Mouse (Mus musculus) embryo, embryonic 10.5 days (tissue): Measurements from ENCODE around the gene Rab28.
"Not testable (repeated sequence)": the region's sequence is repeated elsewhere in the genome, so short reads cannot be mapped to it uniquely, and the experiment has no call there.

ENCODE experiments used
- DNase-seq: peaks from one replicate; pipeline ENCODE4 v3.0.0-alpha.2; 2015; ENCODE audit warnings: low spot score

Rab28 gene

GRCm38 (mm10) chr5:41708051-41708630 is at the start of gene Rab28:
TSS of gene Rab28 (minus strand) at chr5:41708157.
- peak; percentile 99 for DNase-seq

GRCm38 (mm10) chr5:41757338-41757737 is 49.4 kb upstream of the Rab28 start:
- DNase-seq: peak; percentile 33

DNA sequence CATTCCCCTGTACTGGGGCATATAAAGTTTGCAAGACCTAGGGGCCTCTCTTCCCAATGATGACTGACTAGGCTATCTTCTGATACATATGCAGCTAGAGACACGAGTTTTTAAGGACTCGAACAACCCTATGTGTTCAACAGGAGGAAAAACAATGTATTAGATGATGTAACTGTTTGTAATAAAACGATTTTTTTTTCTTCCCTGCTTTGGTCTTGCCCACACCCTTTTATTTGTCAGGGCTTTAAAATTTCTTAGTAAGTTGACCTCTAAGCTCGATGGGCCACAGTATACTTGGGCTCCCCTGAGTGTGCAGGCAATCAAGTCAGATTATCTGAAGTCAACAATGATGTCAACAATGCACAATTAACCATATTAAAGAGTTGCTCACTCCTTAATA is 48.4 kb upstream of the Rab28 start:
- DNase-seq: peak; percentile 31

DNA sequence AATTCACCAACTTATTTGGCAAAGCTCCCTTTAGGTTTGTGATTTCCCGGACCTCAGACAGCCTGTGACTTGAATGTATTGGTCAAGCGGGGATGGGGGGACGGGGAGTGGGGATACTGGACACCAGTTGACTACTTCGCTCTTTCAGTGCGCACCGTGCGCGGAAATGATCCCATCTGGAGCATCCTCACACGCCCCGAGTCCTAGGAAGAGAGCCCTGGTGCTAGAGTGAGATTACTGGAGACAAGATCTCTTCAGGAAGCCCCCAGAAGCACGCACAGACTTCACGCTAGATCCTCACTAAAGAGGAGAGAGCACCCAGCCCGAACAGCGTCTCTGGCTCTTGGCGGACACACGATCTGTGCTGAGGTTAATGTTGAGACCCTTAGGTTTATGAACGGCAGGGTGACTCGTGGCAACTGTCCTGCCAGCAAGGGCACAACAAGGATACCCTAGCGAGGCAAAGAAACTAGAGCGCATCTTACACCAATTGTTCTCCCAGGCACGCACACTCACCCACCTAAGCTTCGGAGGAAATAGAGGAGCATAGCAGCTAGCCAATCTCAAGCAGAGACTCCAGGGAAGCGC is 47.5 kb upstream of the Rab28 start:
- DNase-seq: peak; percentile 50

GRCm38 (mm10) chr5:41754836-41755235 is 46.9 kb upstream of the Rab28 start:
- DNase-seq: peak; percentile 51

DNA sequence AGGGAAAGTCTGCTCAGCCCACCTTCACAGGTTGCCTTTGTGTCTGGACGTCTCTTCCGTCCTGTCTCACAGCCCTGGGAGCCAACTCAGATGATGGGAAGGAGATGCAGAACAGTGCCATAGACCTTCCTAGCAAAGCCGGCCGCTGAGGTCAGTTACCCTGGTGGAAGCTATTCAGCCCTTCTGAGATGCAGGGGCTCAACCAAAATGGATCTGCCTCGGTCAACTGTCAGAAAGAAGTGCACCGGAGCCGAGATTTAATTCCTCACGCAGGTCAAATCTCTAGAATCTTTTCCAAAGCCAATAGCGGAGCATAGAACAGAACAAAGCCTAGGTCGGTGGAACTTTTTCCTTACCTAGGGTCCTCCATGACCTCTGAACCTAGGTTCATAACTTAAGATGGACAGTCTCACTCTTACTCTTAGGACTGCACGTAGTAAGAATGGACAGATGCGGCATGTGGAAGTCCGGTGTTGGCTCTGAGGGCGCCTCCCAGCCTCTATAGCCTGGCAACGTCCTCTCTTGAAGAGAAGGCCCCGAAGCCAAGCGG is 46.3 kb upstream of the Rab28 start:
- DNase-seq: peak; percentile 58

- peak; percentile 40 for DNase-seq
These were observed 44.8 kb upstream of the Rab28 start for GRCm38 (mm10) chr5:41752721-41753120.

DNA sequence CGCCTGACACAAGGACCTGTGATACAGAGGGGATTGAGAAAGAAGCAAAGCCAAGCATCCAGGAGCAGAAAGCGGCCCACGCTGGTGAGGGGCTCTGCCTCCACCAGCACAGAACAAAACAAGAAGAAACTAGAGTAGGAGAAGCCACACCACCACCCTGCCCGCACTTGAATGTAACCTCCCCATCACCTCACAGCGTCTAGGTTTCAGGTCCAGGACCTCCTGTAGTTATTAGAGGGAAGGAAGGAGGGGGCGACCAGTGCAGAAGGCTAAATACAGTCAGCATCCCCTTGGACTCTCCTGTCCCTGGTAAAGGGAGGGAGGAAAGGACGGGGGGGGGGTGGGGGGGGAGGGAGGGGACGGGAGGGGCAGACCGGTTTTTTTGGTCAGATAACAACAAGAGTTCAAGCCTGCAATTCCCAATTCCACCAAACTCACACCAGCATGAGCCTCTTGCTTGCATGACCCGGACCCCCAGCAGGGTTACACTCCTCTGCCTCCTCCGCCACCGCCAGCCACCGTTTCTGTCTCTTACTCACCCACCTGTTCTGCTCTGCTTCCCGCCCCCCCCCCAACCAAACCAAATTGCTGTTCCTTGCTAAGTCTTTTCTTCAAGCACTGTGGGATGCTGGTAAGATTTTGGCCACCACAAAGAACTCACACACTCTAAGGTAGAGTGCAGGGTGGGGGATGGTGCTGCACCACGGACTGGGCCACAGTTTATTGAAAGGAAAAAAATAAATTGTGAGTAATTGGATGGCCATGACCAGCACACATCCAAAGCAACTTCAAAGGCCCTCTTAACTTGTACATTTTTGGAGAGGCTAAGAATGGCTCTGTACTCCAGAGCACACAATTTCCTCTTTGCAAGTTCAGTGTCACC is 37.2 kb upstream of the Rab28 start:
- DNase-seq: peak; percentile 13

DNA sequence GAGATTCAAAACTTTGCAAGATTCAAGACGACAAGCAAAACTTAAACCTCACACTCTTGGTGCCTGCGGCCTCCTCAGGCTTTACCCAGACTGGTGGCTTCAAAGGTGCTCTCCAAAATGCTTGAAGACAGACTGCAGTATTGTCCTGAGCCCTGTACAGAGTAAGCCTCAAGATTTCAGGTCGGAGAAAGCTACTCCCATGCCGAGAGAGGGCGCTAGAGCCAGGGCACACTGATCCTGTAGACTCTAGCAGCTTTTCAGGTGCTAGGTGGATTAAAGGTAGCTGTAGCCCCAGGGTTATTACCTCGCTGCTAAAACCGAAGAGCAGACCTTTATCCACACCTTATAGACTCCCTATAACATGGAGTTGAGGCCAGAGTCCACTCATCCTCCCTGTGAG is 36.3 kb upstream of the Rab28 start:
- DNase-seq: peak; percentile 16

DNA sequence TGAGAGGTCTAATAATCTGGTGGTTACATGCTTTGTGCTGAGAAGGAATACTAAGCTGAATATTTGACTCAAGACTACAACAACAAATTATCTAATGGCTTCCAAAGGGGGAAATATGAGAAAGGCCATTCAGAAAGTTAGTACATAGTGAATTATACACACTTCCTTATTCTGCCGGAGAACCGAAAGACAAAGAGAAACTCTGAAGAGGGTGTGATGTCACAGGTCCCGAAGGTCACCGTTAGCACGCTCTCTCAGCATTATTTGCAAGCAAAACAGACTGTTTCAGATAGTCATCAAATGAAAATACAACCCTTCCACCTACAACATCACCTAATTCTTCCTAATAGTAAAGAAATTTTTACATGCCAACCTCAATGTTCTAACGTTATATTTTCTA is 30.9 kb upstream of the Rab28 start:
- peak; percentile 14 for DNase-seq

DNA sequence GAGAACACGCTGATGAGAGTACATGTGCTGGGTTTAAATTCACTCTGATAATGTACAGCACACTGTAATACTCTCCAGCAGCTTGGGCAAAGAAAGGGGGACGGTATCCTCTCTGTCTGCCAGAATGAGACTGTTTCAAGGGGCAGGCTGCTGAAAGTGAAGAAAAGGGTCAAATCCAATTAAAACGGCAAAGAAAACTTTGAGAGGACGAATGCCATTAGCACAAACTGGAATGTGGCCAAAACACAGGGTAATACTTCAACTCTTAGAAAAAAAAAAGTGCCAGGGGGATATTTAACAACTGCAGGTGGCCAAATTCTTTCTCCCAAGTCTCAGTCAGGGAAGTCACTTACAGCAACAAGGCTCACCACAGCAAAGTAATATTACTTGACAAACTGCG is 29.1 kb upstream of the Rab28 start:
- DNase-seq: peak; percentile 4

DNA sequence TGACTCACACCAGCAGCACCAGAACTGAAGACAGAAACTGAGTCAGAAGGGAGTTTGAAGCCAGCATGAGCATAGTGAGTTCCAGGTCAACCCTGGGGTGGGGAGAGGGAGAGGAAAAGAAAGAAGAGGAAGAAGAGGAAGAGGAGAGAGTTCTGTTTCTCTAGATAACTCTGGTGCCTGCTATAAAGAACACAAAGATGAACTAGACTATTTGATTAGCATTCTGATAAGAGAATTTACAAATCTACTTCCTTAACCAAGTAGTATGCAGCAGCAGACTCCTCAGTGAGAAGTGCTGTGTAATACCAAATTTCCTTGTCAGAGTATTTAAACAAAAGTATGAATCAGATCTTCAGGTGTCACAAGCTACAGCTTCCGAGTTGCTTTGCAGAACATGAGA is 19.1 kb upstream of the Rab28 start:
- no peak for DNase-seq

DNA sequence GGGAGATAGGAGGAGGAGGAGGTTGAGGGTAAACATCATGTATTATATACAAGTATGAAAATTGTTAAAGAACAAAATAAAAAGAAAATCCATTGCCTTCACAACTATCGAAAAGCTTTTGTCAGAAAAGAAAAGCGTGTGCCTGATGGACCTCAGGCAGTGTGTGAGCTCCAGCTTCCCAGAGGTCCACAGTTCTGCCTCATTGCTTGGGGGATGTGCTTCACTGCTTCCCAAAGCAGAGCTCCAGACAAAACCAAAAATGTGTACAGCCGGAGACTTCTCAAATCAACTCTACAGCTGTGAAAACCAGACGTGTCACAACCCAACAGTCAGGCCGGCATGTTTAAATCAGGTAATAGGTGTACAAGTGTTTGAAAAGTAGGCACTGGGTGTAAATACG is 17.6 kb upstream of the Rab28 start:
- no peak for DNase-seq

- peak; percentile 71 for DNase-seq
These were observed 592 bp downstream of the Rab28 start for GRCm38 (mm10) chr5:41707115-41708015.

- no peak for DNase-seq
These were observed 1.2 kb downstream of the Rab28 start for GRCm38 (mm10) chr5:41706777-41707114.

- not testable (repeated sequence) for DNase-seq
These were observed 6.9 kb downstream of the Rab28 start for GRCm38 (mm10) chr5:41701085-41701484.

GRCm38 (mm10) chr5:41697958-41698357 is 10.0 kb downstream of the Rab28 start:
- peak; percentile 22 for DNase-seq

- DNase-seq: no peak
These were observed 22.9 kb downstream of the Rab28 start for GRCm38 (mm10) chr5:41685016-41685415.

DNA sequence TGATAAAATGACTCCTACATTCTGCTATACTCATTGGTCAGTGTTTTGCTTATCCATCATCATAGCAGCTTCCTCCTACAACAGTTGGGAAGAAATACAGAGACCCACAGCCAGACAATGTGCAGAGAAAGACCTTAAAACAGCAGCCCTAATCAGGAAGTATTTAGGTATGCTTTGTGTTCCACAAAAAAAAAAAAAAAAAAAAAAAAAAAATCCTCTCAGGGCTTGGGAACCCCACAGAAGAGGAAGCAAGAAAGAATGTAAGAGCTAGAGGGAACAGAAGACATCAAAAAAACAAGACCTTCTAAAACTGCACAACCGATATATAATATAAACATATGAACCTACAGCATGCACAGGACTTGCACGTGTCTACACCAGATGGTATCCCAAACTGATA is 24.0 kb downstream of the Rab28 start:
- no peak for DNase-seq

GRCm38 (mm10) chr5:41666012-41666411 is 41.9 kb downstream of the Rab28 start:
- no peak for DNase-seq

DNA sequence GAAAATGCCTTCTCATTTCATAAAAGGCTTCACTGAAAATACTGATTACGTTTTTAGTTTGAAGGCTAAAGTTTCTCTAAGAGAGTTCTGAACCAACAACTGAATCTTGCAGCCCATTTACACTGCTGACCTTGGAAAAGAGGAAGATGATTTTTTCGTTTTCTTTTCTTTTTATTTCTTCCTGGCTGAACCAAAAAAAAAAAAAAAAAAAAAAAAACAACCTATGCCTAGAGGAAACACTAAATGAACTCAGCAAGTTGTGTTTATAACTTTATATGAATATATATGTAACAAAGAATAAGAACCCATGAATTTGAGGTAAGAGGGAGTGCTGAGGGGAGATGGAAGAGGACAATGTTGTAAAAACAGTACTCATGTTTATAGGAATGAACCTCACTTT is 71.2 kb downstream of the Rab28 start:
- DNase-seq: no peak
